Mouse (Mus musculus) heart, adult 9 months (tissue): ENCODE measurements around the gene Miox.

Experiments used
- DNase-seq, 2 experiments: peaks; one replicate each; pipeline ENCODE4 v3.0.0; 2022; ENCODE audit warnings: low spot score in 2 of 2

The Miox gene

GRCm38 (mm10) chr15:89363051-89363450 lies 28.9 kb downstream of the Miox start:
- no peak for DNase-seq

- DNase-seq: no peak
Observed at GRCm38 (mm10) chr15:89365141-89365551, 30.9 kb downstream of the Miox start.

- DNase-seq: no peak
Observed at GRCm38 (mm10) chr15:89372068-89372467, 37.9 kb downstream of the Miox start.

GRCm38 (mm10) chr15:89372536-89372935 lies 38.3 kb downstream of the Miox start:
- no peak for DNase-seq

- peak; percentile 82 to 86 for DNase-seq
Observed at GRCm38 (mm10) chr15:89373027-89373761, 39.0 kb downstream of the Miox start.

- peak; percentile 89 to 92 for DNase-seq
Observed at GRCm38 (mm10) chr15:89373762-89374248, 39.6 kb downstream of the Miox start, which contains the start of gene Sco2. Gene Sco2 (minus strand): TSS chr15:89373846.

- DNase-seq: no peak
Observed at GRCm38 (mm10) chr15:89374340-89374739, 40.1 kb downstream of the Miox start.

GRCm38 (mm10) chr15:89374801-89375534 lies 40.8 kb downstream of the Miox start:
- DNase-seq: no peak

GRCm38 (mm10) chr15:89376040-89376439 lies 41.8 kb downstream of the Miox start:
- DNase-seq: no peak

- no peak for DNase-seq
Observed at GRCm38 (mm10) chr15:89376957-89377356, 42.8 kb downstream of the Miox start, which contains the start of gene Tymp. Gene Tymp (minus strand): TSS chr15:89377039.

- no peak for DNase-seq
Observed at GRCm38 (mm10) chr15:89377362-89377761, 43.2 kb downstream of the Miox start.

- no peak for DNase-seq
Observed at GRCm38 (mm10) chr15:89377938-89378828, 44.0 kb downstream of the Miox start.

GRCm38 (mm10) chr15:89378831-89379401 lies 44.7 kb downstream of the Miox start, which contains the start of gene Odf3b:
Gene Odf3b (minus strand): TSS chr15:89379282.
- DNase-seq: peak; percentile 69 to 72

- DNase-seq: no peak
Observed at GRCm38 (mm10) chr15:89379429-89379828, 45.2 kb downstream of the Miox start.

GRCm38 (mm10) chr15:89384617-89385016 lies 50.4 kb downstream of the Miox start, which contains the start of gene Klhdc7b:
Gene Klhdc7b (plus strand): TSS chr15:89384917.
- no peak for DNase-seq
